Mouse (Mus musculus): Measurements from ENCODE around the gene Onecut1. TPM values are rescaled to one million over a fixed set of nuclear protein-coding genes. Genes with fewer than 3 reads are reported as not detected.

Gene Onecut1
- polyA plus RNA-seq (2014; fragmentation: Illumina TruSeq; extraction: RNeasy Lipid Tissue Mini Kit (QIAGEN cat#74804); ENCODE audit: low read depth, low replicate concordance), result 0.08 TPM

DNA sequence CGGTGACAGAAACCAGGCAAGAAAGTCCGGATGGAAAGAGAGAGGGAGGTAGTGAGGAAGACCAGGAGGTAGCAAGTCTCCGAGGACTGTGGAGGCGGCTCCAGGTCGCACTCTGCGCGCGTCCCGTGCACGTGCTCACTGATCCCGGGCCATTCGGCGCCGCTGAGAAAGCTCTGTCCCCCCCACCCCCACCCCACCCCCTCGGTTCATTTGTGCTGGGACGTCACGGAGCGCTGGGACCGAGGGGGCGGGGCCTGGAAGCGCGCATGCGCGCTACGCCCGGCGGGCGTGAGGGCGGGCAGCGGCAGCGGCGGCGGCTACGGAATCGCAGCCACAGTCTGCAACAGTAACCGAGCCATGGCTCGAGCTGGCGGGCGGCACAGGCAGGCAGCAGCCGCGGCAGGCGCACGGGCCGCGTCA is at the start of gene Onecut1:
Onecut1 (plus strand) TSS at position 361 of the 420 bp plus-strand sequence.

Other genes starting within 250 kb of the Onecut1 start
- 32.4 TPM for gene Fam214a, start 91.0 kb downstream of the Onecut1 start, polyA plus RNA-seq (2014; fragmentation: Illumina TruSeq; extraction: RNeasy Lipid Tissue Mini Kit (QIAGEN cat#74804); ENCODE audit: low read depth, low replicate concordance)
- gene Arpp19, start 175.7 kb downstream of the Onecut1 start, polyA plus RNA-seq (2014; fragmentation: Illumina TruSeq; extraction: RNeasy Lipid Tissue Mini Kit (QIAGEN cat#74804); ENCODE audit: low read depth, low replicate concordance), result 199 TPM
- gene Myo5a, start 209.1 kb downstream of the Onecut1 start, polyA plus RNA-seq (2014; fragmentation: Illumina TruSeq; extraction: RNeasy Lipid Tissue Mini Kit (QIAGEN cat#74804); ENCODE audit: low read depth, low replicate concordance), result 25.7 TPM